Mouse (Mus musculus) spleen, adult 2 months (tissue): Measurements from ENCODE around the gene Gm37240.

Experiments used
- CTCF ChIP-seq: fragments of 200-500 bp; IDR thresholded peaks from 2 replicates; pipeline ENCODE4 v1.5.1; 2011; ENCODE audit warnings: mild to moderate bottlenecking, inconsistent platforms; ENCODE audit not compliant: insufficient read depth, insufficient read length, insufficient replicate concordance; ENCODE audit errors: extremely low read depth
- POLR2A ChIP-seq: fragments of 200-500 bp; IDR thresholded peaks from 2 replicates; pipeline ENCODE4 v1.6.1; 2011; ENCODE audit warnings: low read depth, low read length, inconsistent platforms

GRCm38 (mm10) chr3:84641391-84641790, 1245.9 kb downstream of the Gm37240 start:
- TF ChIP-seq CTCF (no peak), POLR2A (no peak)
